Mouse (Mus musculus): ENCODE measurements around the gene Ift27. TPM values are rescaled to one million over a fixed set of nuclear protein-coding genes. Genes with fewer than 3 reads are reported as not detected.
A peak's percentile ranks its signal among the peaks of the same experiment; 100 is the strongest.

Ift27 gene
- polyA plus RNA-seq (2012; rRNA removed) = 27.5 and 46.2 TPM in 2 replicates

- no peaks in the 10 kb centered on the region for H3K27me3 ChIP-seq (ENCODE audit: control insufficient read depth, insufficient read depth, low read length)
- under 1% methylated on average over 40 of the region's 40 CpGs for WGBS
- DNase-seq (ENCODE audit: low read depth in 1 of 2, low spot score in 2 of 2) = peak; percentile 96 to 99
- peak within 1 kb of the TSS; percentile 53 for H3K27ac ChIP-seq (ENCODE audit: insufficient read depth, low read length)
- H3K4me3 ChIP-seq (ENCODE audit: extremely low read depth, insufficient read depth, insufficient read length) = peak within 1 kb of the TSS; percentile 75
- peaks cover 20% of the 10 kb centered on the region; the same call in 1 of the 2 replicates for H3K4me1 ChIP-seq (ENCODE audit: control insufficient read depth, insufficient read depth, insufficient read length)
- H3K36me3 ChIP-seq (ENCODE audit: control insufficient read depth, insufficient read depth, low read length) = no peaks in the 10 kb centered on the region
- TF ChIP-seq POLR2A (IDR thresholded peaks at IDR 0.05; ENCODE audit: low read depth, low read length) = peak; percentile 58; the same call in 1 of the 2 replicates
- TF ChIP-seq CTCF (IDR thresholded peaks at IDR 0.05; ENCODE audit: extremely low read depth, insufficient read depth, insufficient read length, insufficient replicate concordance) = no peak
Measured at GRCm38 (mm10) chr15:78173972-78174886, at the start of gene Ift27. Gene Ift27 (minus strand): TSS chr15:78174107.

GRCm38 (mm10) chr15:78215269-78215668 lies 41.4 kb upstream of the Ift27 start:
- no peak for DNase-seq (ENCODE audit: low read depth in 1 of 2, low spot score in 2 of 2)
- Histone ChIP-seq H3K27me3 (ENCODE audit: control insufficient read depth, insufficient read depth, low read length) (no peaks in the 10 kb centered on the region), H3K4me3 (ENCODE audit: extremely low read depth, insufficient read depth, insufficient read length) (no peak overlapping the region), H3K36me3 (ENCODE audit: control insufficient read depth, insufficient read depth, low read length) (no peaks in the 10 kb centered on the region), H3K27ac (ENCODE audit: insufficient read depth, low read length) (no peak overlapping the region), H3K4me1 (ENCODE audit: control insufficient read depth, insufficient read depth, insufficient read length) (0 out of 2 replicates have a peak, but pooled peaks cover 5% of the 10 kb centered on the region)
- TF ChIP-seq POLR2A (IDR thresholded peaks at IDR 0.05; ENCODE audit: low read depth, low read length) (no peak), CTCF (IDR thresholded peaks at IDR 0.05; ENCODE audit: extremely low read depth, insufficient read depth, insufficient read length, insufficient replicate concordance) (no peak)
- 83% methylated on average over 9 of the region's 9 CpGs for WGBS

- no peak for TF ChIP-seq POLR2A (IDR thresholded peaks at IDR 0.05; ENCODE audit: low read depth, low read length)
- H3K27me3 ChIP-seq (ENCODE audit: control insufficient read depth, insufficient read depth, low read length) = no peaks in the 10 kb centered on the region
- 69% methylated on average over 8 of the region's 8 CpGs for WGBS
- 0 out of 2 replicates have a peak, but pooled peaks cover 5% of the 10 kb centered on the region for H3K4me1 ChIP-seq (ENCODE audit: control insufficient read depth, insufficient read depth, insufficient read length)
- no peak overlapping the region for H3K4me3 ChIP-seq (ENCODE audit: extremely low read depth, insufficient read depth, insufficient read length)
- DNase-seq (ENCODE audit: low read depth in 1 of 2, low spot score in 2 of 2) = no peak
- no peaks in the 10 kb centered on the region for H3K36me3 ChIP-seq (ENCODE audit: control insufficient read depth, insufficient read depth, low read length)
- H3K27ac ChIP-seq (ENCODE audit: insufficient read depth, low read length) = no peak overlapping the region
Measured at GRCm38 (mm10) chr15:78211367-78211766, 37.5 kb upstream of the Ift27 start.

- WGBS = 63% methylated on average over 4 of the region's 4 CpGs
- Histone ChIP-seq H3K36me3 (ENCODE audit: control insufficient read depth, insufficient read depth, low read length) (no peaks in the 10 kb centered on the region), H3K27ac (ENCODE audit: insufficient read depth, low read length) (no peak overlapping the region), H3K4me1 (ENCODE audit: control insufficient read depth, insufficient read depth, insufficient read length) (0 out of 2 replicates have a peak, but pooled peaks cover 5% of the 10 kb centered on the region), H3K4me3 (ENCODE audit: extremely low read depth, insufficient read depth, insufficient read length) (no peak overlapping the region), H3K27me3 (ENCODE audit: control insufficient read depth, insufficient read depth, low read length) (peaks cover 2% of the 10 kb centered on the region; the same call in 1 of the 2 replicates)
- no peak for DNase-seq (ENCODE audit: low read depth in 1 of 2, low spot score in 2 of 2)
- TF ChIP-seq POLR2A (IDR thresholded peaks at IDR 0.05; ENCODE audit: low read depth, low read length) (no peak), CTCF (IDR thresholded peaks at IDR 0.05; ENCODE audit: extremely low read depth, insufficient read depth, insufficient read length, insufficient replicate concordance) (no peak)
Measured at GRCm38 (mm10) chr15:78210203-78210602, 36.3 kb upstream of the Ift27 start.

GRCm38 (mm10) chr15:78206312-78206711 lies 32.4 kb upstream of the Ift27 start, which contains the start of gene Pvalb:
Gene Pvalb (minus strand): TSS chr15:78206400.
- no peak for DNase-seq (ENCODE audit: low read depth in 1 of 2, low spot score in 2 of 2)
- H3K27ac ChIP-seq (ENCODE audit: insufficient read depth, low read length) = no peak within 1 kb of the TSS
- 0 out of 2 replicates have a peak, but pooled peaks cover 5% of the 10 kb centered on the region for H3K4me1 ChIP-seq (ENCODE audit: control insufficient read depth, insufficient read depth, insufficient read length)
- no peaks in the 10 kb centered on the region for H3K36me3 ChIP-seq (ENCODE audit: control insufficient read depth, insufficient read depth, low read length)
- TF ChIP-seq POLR2A (IDR thresholded peaks at IDR 0.05; ENCODE audit: low read depth, low read length) (no peak), CTCF (IDR thresholded peaks at IDR 0.05; ENCODE audit: extremely low read depth, insufficient read depth, insufficient read length, insufficient replicate concordance) (no peak)
- no peak within 1 kb of the TSS for H3K4me3 ChIP-seq (ENCODE audit: extremely low read depth, insufficient read depth, insufficient read length)
- H3K27me3 ChIP-seq (ENCODE audit: control insufficient read depth, insufficient read depth, low read length) = peaks cover 6% of the 10 kb centered on the region
- 89% methylated on average over 7 of the region's 7 CpGs for WGBS

- no peaks in the 10 kb centered on the region for H3K36me3 ChIP-seq (ENCODE audit: control insufficient read depth, insufficient read depth, low read length)
- no peak overlapping the region for H3K27ac ChIP-seq (ENCODE audit: insufficient read depth, low read length)
- WGBS = 49% methylated on average over 3 of the region's 3 CpGs
- peaks cover 6% of the 10 kb centered on the region for H3K27me3 ChIP-seq (ENCODE audit: control insufficient read depth, insufficient read depth, low read length)
- TF ChIP-seq POLR2A (IDR thresholded peaks at IDR 0.05; ENCODE audit: low read depth, low read length) = no peak
- no peak for TF ChIP-seq CTCF (IDR thresholded peaks at IDR 0.05; ENCODE audit: extremely low read depth, insufficient read depth, insufficient read length, insufficient replicate concordance)
- H3K4me3 ChIP-seq (ENCODE audit: extremely low read depth, insufficient read depth, insufficient read length) = no peak overlapping the region
- H3K4me1 ChIP-seq (ENCODE audit: control insufficient read depth, insufficient read depth, insufficient read length) = no peaks in the 10 kb centered on the region
- no peak for DNase-seq (ENCODE audit: low read depth in 1 of 2, low spot score in 2 of 2)
Measured at GRCm38 (mm10) chr15:78205192-78205591, 31.3 kb upstream of the Ift27 start.
